Mouse (Mus musculus) heart, adult 11 months (tissue): ENCODE measurements around the gene Eml2.

Source experiments
- DNase-seq: peaks from one replicate; pipeline ENCODE4 v3.0.0; 2022

Gene Eml2

GRCm38 (mm10) chr7:19208201-19208910, 32.1 kb downstream of the Eml2 start:
- no peak for DNase-seq

- DNase-seq, result peak; percentile 88
Observed at GRCm38 (mm10) chr7:19208944-19209472, 32.8 kb downstream of the Eml2 start.

- DNase-seq, result peak; percentile 51
Observed at GRCm38 (mm10) chr7:19209494-19209893, 33.3 kb downstream of the Eml2 start.

- peak; percentile 84 for DNase-seq
Observed at GRCm38 (mm10) chr7:19210010-19210409, 33.8 kb downstream of the Eml2 start.

GRCm38 (mm10) chr7:19211041-19211675, 34.9 kb downstream of the Eml2 start:
- DNase-seq, result peak; percentile 94

- peak; percentile 97 for DNase-seq
Observed at GRCm38 (mm10) chr7:19211996-19212755, 36.0 kb downstream of the Eml2 start, which contains the start of gene Gpr4. TSS of gene Gpr4 (plus strand) at chr7:19212538.

- peak; percentile 95 for DNase-seq
Observed at GRCm38 (mm10) chr7:19213385-19213784, 37.2 kb downstream of the Eml2 start.

GRCm38 (mm10) chr7:19214369-19214768, 38.1 kb downstream of the Eml2 start:
- no peak for DNase-seq

GRCm38 (mm10) chr7:19214940-19215339, 38.7 kb downstream of the Eml2 start:
- DNase-seq, result no peak

- no peak for DNase-seq
Observed at GRCm38 (mm10) chr7:19217492-19217891, 41.3 kb downstream of the Eml2 start.

- DNase-seq, result peak; percentile 92
Observed at GRCm38 (mm10) chr7:19217944-19218343, 41.7 kb downstream of the Eml2 start.

GRCm38 (mm10) chr7:19220061-19220460, 43.8 kb downstream of the Eml2 start:
- DNase-seq, result no peak

- DNase-seq, result peak; percentile 90
Observed at GRCm38 (mm10) chr7:19222189-19222588, 46.0 kb downstream of the Eml2 start.

- peak; percentile 89 for DNase-seq
Observed at GRCm38 (mm10) chr7:19222875-19223274, 46.7 kb downstream of the Eml2 start.

GRCm38 (mm10) chr7:19224933-19225332, 48.7 kb downstream of the Eml2 start:
- peak; percentile 97 for DNase-seq

- DNase-seq, result peak; percentile 97
Observed at GRCm38 (mm10) chr7:19226817-19227797, 50.9 kb downstream of the Eml2 start.

- DNase-seq, result peak; percentile 100
Observed at GRCm38 (mm10) chr7:19227883-19228792, 51.9 kb downstream of the Eml2 start, which contains the start of gene Opa3. TSS of gene Opa3 (plus strand) at chr7:19228334.

- no peak for DNase-seq
Observed at GRCm38 (mm10) chr7:19228793-19229148, 52.5 kb downstream of the Eml2 start.

- no peak for DNase-seq
Observed at GRCm38 (mm10) chr7:19229404-19229803, 53.2 kb downstream of the Eml2 start.

- DNase-seq, result no peak
Observed at GRCm38 (mm10) chr7:19230041-19230580, 53.9 kb downstream of the Eml2 start.

GRCm38 (mm10) chr7:19230899-19231298, 54.7 kb downstream of the Eml2 start:
- no peak for DNase-seq
